Mouse (Mus musculus): Measurements from ENCODE around the gene Zfp629.

DNA sequence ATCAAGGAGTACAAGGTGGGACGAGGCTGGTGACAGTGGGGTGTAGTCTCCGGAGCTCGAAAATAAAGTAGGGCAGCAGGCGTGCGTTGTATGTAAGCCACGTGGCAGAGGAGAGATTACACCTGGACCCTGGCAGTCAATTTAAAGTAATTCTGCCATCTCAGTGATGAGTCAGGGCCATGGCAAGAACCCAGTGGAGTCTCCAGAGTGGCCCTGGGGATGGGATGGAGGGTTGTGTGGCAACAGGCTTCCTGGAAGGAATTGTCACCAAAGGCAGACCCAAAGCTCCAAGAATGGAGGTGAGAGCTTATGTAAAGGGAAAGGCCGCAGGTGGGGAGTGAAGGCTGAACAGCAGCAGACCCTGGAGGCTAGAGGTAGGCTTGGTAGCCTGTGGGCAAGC lies 15.0 kb downstream of the Zfp629 start:
- TF ChIP-seq CTCF (IDR thresholded peaks at IDR 0.05; ENCODE audit: extremely low read depth, insufficient read depth, insufficient read length, insufficient replicate concordance) (no peak), POLR2A (IDR thresholded peaks at IDR 0.05; ENCODE audit: low read depth, low read length) (no peak)

Measured in spleen, adult 2 months (tissue).